Mouse (Mus musculus): ENCODE measurements around the gene Disc1. TPM values are rescaled to one million over a fixed set of nuclear protein-coding genes. Genes with fewer than 3 reads are reported as not detected.
A peak's percentile ranks its signal among the peaks of the same experiment; 100 is the strongest.

Gene Disc1
- polyA plus RNA-seq, 2 experiments, result 2.2 to 3.2 TPM

- H3K9ac ChIP-seq (ENCODE audit: low read depth, low read length, severe bottlenecking), result no peak overlapping the region
- no peaks in the 10 kb centered on the region for H3K36me3 ChIP-seq (ENCODE audit: control insufficient read depth, insufficient read depth, low read length)
- H3K4me3 ChIP-seq (replicated peaks; ENCODE audit: low read length), result no peak overlapping the region
- H3K4me1 ChIP-seq (ENCODE audit: control insufficient read depth, insufficient read depth, low read length), result peaks cover 35% of the 10 kb centered on the region
- no peak for DNase-seq (ENCODE audit: low spot score)
- 56% methylated on average over 10 of the region's 10 CpGs for WGBS
- no peak overlapping the region for H3K4me2 ChIP-seq (replicated peaks; ENCODE audit: low read depth, low read length, severe bottlenecking)
- no peak for ATAC-seq (ENCODE audit: low FRiP score, low read depth)
- H3K27ac ChIP-seq (replicated peaks; ENCODE audit: low read depth, low read length), result no peak overlapping the region
- H3K27me3 ChIP-seq (ENCODE audit: control insufficient read depth, insufficient read depth, low read length), result no peaks in the 10 kb centered on the region
- H3K9me3 ChIP-seq (ENCODE audit: control insufficient read depth, low read length), result no peaks in the 10 kb centered on the region
- TF ChIP-seq POLR2A (IDR thresholded peaks at IDR 0.05; ENCODE audit: borderline replicate concordance, extremely low read depth, insufficient read depth, insufficient read length), result no peak
These were observed 169.2 kb downstream of the Disc1 start for GRCm38 (mm10) chr8:125223031-125223753.

DNA sequence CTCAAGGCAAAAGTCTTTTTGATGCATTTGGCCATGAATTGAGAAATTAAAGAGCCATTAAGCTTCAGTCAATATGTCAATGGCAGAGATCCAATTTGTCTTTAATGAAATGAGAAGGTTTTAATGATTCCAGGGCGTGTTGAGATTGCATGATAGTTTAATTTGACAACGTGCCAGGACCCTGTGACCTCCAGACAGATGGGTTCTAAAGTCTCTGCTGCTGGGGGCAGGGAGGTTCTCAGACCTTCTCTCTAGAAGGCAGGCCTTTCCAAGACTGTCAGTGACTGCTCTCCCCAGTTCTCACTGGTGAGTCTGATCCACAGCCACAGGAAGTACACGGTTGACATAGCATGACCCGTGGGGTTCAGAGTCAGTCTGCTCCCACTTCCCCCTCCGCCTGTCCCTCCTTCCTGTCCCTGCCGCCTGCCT, 170.3 kb downstream of the Disc1 start:
- ATAC-seq (ENCODE audit: low FRiP score, low read depth) (no peak), DNase-seq (ENCODE audit: low spot score) (no peak)
- Histone ChIP-seq H3K9ac (ENCODE audit: low read depth, low read length, severe bottlenecking) (no peak overlapping the region), H3K4me1 (ENCODE audit: control insufficient read depth, insufficient read depth, low read length) (peaks cover 29% of the 10 kb centered on the region), H3K4me2 (replicated peaks; ENCODE audit: low read depth, low read length, severe bottlenecking) (no peak overlapping the region), H3K27ac (replicated peaks; ENCODE audit: low read depth, low read length) (no peak overlapping the region), H3K36me3 (ENCODE audit: control insufficient read depth, insufficient read depth, low read length) (no peaks in the 10 kb centered on the region), H3K9me3 (ENCODE audit: control insufficient read depth, low read length) (no peaks in the 10 kb centered on the region), H3K27me3 (ENCODE audit: control insufficient read depth, insufficient read depth, low read length) (no peaks in the 10 kb centered on the region), H3K4me3 (replicated peaks; ENCODE audit: low read length) (no peak overlapping the region)
- TF ChIP-seq POLR2A (IDR thresholded peaks at IDR 0.05; ENCODE audit: borderline replicate concordance, extremely low read depth, insufficient read depth, insufficient read length), result no peak
- 66% methylated on average over 6 of the region's 6 CpGs for WGBS

- ATAC-seq (ENCODE audit: low FRiP score, low read depth) (no peak), DNase-seq (ENCODE audit: low spot score) (no peak)
- no peak overlapping the region for H3K4me3 ChIP-seq (replicated peaks; ENCODE audit: low read length)
- H3K4me1 ChIP-seq (ENCODE audit: control insufficient read depth, insufficient read depth, low read length), result peaks cover 29% of the 10 kb centered on the region
- TF ChIP-seq POLR2A (IDR thresholded peaks at IDR 0.05; ENCODE audit: borderline replicate concordance, extremely low read depth, insufficient read depth, insufficient read length), result no peak
- H3K4me2 ChIP-seq (replicated peaks; ENCODE audit: low read depth, low read length, severe bottlenecking), result no peak overlapping the region
- H3K27ac ChIP-seq (replicated peaks; ENCODE audit: low read depth, low read length), result no peak overlapping the region
- no peak overlapping the region for H3K9ac ChIP-seq (ENCODE audit: low read depth, low read length, severe bottlenecking)
- H3K36me3 ChIP-seq (ENCODE audit: control insufficient read depth, insufficient read depth, low read length), result no peaks in the 10 kb centered on the region
- H3K27me3 ChIP-seq (ENCODE audit: control insufficient read depth, insufficient read depth, low read length), result no peaks in the 10 kb centered on the region
- 65% methylated on average over 9 of the region's 9 CpGs for WGBS
- H3K9me3 ChIP-seq (ENCODE audit: control insufficient read depth, low read length), result no peaks in the 10 kb centered on the region
These were observed 171.3 kb downstream of the Disc1 start for GRCm38 (mm10) chr8:125225266-125225665.

DNA sequence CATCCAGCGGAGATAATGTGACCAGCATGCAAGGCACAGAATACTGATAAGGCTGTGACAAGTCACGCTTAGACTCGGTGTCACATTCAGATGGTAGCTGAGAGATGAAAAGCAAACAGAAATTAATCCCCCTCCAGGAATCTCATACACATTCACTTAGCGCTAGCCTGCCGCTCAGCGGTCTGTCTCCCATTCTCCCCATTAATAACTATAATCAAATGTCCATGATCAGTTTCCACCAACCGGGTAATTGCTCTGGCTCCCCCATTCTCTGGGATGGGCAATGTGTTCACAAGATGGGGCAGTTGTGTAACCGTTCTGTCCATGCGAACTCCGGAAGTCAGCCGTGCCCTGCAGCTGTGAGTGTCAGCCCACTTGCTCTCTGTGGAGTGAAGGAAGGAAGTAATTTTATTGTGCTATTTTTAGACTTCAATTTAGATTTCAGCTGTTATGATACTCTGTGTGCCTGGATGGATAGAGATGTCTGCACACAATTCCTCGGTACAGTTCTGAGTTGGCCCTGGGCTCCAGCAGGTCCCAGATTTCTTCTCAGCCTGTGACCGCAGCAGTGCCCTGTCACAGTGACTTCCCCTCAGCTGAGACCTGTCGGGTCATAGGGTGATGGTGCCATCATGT, 173.1 kb downstream of the Disc1 start:
- Histone ChIP-seq H3K4me2 (replicated peaks; ENCODE audit: low read depth, low read length, severe bottlenecking) (no peak overlapping the region), H3K27me3 (ENCODE audit: control insufficient read depth, insufficient read depth, low read length) (no peaks in the 10 kb centered on the region), H3K27ac (replicated peaks; ENCODE audit: low read depth, low read length) (no peak overlapping the region), H3K4me3 (replicated peaks; ENCODE audit: low read length) (no peak overlapping the region), H3K36me3 (ENCODE audit: control insufficient read depth, insufficient read depth, low read length) (no peaks in the 10 kb centered on the region), H3K9me3 (ENCODE audit: control insufficient read depth, low read length) (no peaks in the 10 kb centered on the region), H3K4me1 (ENCODE audit: control insufficient read depth, insufficient read depth, low read length) (peaks cover 29% of the 10 kb centered on the region), H3K9ac (ENCODE audit: low read depth, low read length, severe bottlenecking) (no peak overlapping the region)
- 53% methylated on average over 14 of the region's 14 CpGs for WGBS
- no peak for TF ChIP-seq POLR2A (IDR thresholded peaks at IDR 0.05; ENCODE audit: borderline replicate concordance, extremely low read depth, insufficient read depth, insufficient read length)
- DNase-seq (ENCODE audit: low spot score), result peak; percentile 40
- ATAC-seq (ENCODE audit: low FRiP score, low read depth), result peak; percentile 62; the same call in 1 of the 2 replicates

- Histone ChIP-seq H3K36me3 (ENCODE audit: control insufficient read depth, insufficient read depth, low read length) (no peaks in the 10 kb centered on the region), H3K27me3 (ENCODE audit: control insufficient read depth, insufficient read depth, low read length) (no peaks in the 10 kb centered on the region), H3K9me3 (ENCODE audit: control insufficient read depth, low read length) (no peaks in the 10 kb centered on the region), H3K4me3 (replicated peaks; ENCODE audit: low read length) (no peak overlapping the region), H3K9ac (ENCODE audit: low read depth, low read length, severe bottlenecking) (no peak overlapping the region), H3K27ac (replicated peaks; ENCODE audit: low read depth, low read length) (no peak overlapping the region), H3K4me2 (replicated peaks; ENCODE audit: low read depth, low read length, severe bottlenecking) (no peak overlapping the region), H3K4me1 (ENCODE audit: control insufficient read depth, insufficient read depth, low read length) (peaks cover 10% of the 10 kb centered on the region)
- ATAC-seq (ENCODE audit: low FRiP score, low read depth) (no peak), DNase-seq (ENCODE audit: low spot score) (no peak)
- 79% methylated on average over 5 of the region's 5 CpGs for WGBS
- TF ChIP-seq POLR2A (IDR thresholded peaks at IDR 0.05; ENCODE audit: borderline replicate concordance, extremely low read depth, insufficient read depth, insufficient read length), result no peak
These were observed 176.6 kb downstream of the Disc1 start for GRCm38 (mm10) chr8:125230526-125231131.
